Mouse (Mus musculus): ENCODE measurements around the gene Irak4.

The Irak4 gene

DNA sequence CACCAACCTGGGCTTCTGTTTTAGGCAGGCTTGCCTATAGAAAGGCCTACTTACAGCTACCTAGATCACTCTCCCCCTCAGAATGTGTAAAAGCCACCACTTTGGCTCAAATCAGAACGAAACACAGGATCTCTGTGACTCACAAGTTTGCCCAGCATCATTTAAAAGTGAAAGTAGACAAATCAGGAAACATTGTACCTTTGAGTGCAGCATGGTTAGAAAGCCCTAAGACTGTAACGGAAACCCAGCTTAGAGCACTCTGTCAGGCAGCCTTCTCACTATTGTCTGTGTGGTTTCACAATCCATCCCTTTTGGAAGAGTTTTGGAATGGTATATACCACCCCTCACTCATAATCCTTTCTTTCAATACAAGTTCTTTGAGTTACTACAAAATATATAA is 21.5 kb downstream of the Irak4 start:
- no peak for DNase-seq

DNA sequence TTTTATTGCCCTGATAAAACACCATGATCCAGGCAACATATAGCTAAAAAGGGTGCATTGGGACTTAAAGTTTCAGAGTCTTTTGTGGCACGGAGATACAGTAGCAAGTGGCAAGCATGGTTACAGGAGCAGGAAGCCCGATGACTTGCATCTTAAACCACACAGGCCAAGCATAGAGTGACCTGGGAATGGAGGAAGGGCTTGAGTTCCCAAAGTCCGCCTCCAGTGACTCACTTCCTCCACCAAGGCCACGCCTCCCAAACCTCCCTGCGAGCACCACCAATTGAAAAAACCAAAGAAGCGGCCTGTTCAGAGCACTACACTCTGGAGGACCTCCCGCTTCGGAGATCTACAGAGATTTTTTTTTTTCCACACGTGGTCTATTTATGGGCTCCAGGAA is 22.4 kb downstream of the Irak4 start:
- no peak for DNase-seq

DNA sequence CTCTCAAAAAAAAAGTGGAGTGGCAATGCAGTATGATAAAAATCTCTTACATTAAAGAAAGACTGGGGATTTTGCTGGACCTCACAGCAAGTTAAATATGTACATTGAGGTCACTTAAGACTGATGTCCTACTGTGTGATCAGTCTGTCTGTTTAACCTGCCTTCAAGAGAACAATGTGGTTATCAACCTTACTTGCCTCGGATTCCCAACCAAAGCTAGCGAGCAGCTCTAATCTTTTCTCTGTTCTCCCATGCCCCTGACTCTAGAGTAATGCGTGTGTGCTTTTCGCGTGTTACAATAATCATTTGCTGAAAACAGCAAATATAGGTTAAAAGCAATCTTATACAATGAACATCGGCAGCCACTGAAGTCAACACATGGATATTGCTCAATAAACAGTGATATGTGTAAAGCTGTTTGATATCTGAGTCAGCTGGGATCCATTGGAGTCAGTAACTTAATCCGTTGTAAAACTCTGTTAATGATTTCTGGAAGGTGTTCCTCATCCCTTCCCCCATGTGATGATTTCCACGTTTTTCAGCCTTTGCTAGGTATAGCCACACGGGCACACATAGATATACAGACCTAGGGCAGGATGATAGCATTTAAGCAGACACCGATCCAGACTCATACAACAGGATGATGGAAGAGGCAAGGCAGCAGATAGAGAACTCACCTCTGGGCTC is 25.2 kb downstream of the Irak4 start:
- no peak for DNase-seq

GRCm38 (mm10) chr15:94571501-94571900 is 28.1 kb downstream of the Irak4 start:
- no peak for DNase-seq

- no peak for DNase-seq
Observed at GRCm38 (mm10) chr15:94572746-94573145, 29.3 kb downstream of the Irak4 start.

DNA sequence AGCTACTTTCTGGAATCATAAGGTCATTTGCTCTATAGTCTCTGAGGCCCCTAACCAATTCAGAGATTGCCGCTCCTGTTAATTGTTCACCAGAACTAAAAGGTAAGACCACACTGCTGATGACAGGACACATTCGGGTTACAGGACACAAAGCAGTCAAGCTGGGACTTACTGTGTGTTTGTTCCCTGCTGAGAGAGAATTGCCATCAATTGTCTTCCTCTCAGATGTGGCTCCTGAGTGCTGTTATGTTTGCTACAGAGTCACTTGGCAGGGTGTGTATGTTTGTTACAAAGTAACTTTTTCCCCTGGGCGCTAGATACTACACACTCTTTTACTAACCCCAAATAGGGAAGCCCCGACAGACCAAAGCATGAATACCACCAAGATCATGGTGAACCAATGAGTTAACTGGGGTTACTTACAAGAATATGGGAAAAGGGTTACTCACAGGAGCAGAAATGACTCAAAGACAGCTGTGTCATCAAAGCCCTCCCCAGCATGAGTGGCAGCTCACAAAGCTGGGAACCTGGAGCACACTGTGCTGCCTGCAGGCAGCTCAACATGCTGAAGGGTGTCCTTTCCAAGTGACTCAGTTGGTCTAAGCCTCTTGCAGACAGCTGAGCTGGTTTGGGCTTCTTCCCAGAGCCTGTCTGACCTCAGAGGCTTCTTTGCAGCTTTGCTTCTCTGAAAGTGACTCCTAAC is 31.3 kb downstream of the Irak4 start:
- no peak for DNase-seq

DNA sequence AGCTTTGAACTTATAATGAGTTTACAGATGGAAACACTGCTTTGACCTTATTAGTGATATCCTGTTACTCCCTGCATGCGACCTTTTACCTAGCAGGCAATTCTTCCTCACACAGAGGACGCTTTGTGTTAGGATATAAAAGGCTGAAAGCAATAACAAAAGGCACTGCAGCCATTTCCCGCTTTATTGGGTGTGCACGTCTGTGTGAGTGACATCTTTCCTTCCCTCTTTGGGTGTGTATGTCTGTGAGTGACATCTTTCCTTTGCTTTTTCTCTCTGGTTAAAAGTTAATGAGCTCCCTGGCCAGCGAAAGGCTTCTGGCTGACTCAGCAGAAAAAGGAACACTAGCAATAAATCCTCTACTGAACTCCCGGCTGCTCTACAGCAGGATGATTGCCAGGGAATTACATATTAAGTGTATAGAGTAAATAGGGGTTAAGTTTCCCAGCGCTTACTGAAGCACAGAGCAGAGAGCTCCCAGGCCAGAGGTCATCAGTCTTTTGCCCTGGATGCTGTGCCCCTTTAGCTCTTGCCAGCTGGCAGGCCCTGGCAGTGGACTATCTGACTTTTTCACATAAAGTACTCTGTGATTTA is 38.7 kb downstream of the Irak4 start:
- no peak for DNase-seq

GRCm38 (mm10) chr15:94583153-94583552 is 39.7 kb downstream of the Irak4 start:
- DNase-seq, result no peak

- DNase-seq, result no peak
Observed at GRCm38 (mm10) chr15:94584738-94585137, 41.3 kb downstream of the Irak4 start.

DNA sequence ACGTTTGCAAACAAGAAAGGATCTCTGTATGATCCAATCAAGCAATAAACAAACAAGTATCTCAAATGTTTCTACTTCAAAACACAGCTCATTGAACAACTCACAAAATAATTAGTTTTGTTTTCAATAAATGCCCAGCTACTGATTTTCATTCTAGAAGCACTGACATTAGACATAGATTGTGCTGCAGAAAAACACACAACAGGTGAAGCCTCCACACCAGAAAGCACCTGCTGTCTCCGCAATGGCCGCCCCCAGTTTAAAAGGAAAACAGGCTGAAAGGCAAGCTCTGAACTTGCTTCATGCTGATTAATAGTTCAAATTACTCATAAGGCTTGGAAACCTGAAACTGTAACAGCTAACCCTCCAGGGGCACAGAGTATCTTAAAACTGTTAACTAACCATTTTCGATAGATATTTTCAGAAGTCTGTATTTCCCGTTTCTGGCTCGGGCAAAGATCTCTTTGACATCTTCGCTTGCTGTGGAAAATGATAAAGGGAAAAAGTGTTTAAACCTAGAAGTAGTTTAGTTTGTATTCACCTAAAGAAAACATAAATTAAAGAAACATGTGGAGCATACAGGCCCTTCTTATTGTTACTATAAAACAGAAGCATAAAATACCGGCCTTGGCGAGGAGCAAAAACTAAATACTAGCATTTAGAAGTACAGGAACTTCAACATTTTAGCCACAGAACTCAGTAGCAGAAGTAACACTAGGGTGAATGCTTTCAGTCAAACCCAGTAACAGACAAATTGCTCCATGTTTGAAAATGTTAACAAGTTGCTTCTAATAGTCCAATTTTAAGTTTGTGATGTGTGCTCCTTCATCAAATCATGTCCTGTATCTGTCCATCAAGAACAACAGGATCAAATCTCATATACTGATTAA is 44.6 kb downstream of the Irak4 start:
- DNase-seq, result no peak

DNA sequence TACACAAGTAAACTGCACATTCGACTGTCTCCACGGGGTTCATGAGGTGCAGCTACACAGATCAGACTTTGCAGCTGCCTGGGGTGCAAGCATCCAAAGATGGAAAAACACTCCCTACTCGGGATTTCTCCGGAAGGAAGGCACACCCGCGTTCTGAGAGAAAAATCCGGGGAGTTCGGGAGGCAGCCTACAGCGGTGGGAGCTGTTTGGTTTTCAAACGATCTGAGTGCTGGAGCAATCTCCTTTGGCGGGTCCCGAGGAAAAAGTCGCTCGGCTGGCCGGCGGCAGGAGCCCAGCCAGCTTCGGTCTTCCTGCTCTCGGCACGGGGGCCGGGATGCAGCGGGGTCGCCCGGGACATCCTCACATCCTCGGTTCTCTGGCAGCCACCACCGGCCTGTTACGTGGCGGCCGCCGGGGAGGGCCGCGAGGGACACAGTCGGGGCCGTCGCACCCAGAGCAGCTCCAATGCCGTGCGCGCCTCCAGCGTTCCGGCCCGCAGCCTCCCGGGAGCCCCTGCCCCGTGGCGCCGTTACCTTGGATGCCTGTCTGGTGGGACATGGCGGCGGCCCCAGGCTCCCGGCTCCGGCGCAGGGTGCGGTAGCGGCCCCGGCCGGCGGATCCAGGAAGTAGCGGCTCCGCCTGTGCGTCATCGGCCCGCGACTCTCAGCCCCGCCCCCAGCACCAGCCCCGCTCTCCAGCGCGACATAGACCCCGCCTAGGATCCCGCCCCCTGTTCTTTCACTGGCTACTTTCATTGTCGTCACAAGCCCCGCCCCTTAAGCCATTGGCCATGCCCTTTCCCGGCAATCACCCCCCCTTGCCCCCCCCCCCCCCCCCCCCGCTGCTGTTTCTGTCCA is 46.0 kb downstream of the Irak4 start, which contains the start of gene Twf1:
Gene Twf1, minus strand, starts transcription at position 671 of the 857 bp plus-strand sequence.
- peak; percentile 99 for DNase-seq

DNA sequence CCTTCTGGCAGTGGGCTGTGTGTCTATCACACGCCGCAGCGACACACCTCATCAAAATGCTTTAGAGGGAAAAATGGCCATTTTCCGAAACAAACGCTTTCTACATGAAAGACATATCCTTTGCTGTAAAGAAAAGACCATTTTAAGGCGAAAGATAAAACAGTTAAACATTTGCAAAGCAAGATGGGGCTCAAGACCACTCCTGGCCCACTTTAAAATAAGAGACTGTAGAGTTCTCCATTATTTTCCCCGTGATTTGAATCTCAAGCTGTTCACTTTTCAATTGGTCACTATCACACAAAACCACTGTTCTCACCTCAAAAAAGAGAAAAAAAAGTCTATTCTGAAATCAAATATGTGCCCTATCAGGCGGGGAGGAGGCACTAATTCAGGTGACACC is 46.6 kb downstream of the Irak4 start:
- DNase-seq, result no peak

- no peak for DNase-seq
Observed at GRCm38 (mm10) chr15:94591356-94591755, 47.9 kb downstream of the Irak4 start.

- DNase-seq, result no peak
Observed at GRCm38 (mm10) chr15:94593586-94593985, 50.1 kb downstream of the Irak4 start.

GRCm38 (mm10) chr15:94600145-94600707 is 56.8 kb downstream of the Irak4 start:
- no peak for DNase-seq

DNA sequence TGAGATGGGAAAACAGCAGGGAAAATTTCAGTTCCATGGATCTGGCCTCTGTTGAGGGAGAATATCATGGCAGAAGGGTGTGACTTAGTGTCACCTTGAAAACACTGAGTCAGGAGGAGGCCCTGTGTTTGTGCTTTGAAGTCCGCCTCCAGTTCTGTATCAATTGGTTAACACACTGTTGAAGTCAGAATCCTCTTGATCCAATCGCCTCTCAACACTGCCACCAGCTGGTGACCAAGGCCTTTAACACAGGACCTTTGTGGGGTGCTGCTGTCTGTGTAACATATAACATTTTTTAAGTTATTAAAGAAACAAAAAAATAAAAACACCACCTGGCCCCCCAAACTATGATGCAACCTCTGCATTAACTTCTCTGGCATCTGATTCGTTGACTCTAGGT is 57.9 kb downstream of the Irak4 start:
- peak; percentile 61 for DNase-seq

GRCm38 (mm10) chr15:94602441-94602840 is 59.0 kb downstream of the Irak4 start:
- DNase-seq, result no peak

DNA sequence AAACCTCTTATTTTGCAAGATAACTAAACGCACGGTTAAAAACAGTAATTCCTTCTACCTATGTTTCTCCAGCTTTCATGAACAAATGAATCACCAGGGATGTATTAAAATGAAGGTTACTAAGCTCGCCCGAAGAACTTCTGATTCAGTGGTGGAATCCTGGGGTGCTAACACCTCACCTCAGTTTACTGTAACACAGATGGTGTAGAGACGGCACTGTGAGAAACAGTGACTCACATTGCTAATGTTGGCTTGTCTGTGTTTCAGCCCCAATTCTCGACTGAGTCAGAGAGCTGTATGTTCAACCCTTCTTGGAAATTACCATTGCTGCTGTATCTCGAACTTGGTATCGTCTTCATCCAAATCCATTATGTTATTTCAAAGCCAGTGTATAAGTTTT is 64.3 kb downstream of the Irak4 start:
- DNase-seq, result no peak

DNA sequence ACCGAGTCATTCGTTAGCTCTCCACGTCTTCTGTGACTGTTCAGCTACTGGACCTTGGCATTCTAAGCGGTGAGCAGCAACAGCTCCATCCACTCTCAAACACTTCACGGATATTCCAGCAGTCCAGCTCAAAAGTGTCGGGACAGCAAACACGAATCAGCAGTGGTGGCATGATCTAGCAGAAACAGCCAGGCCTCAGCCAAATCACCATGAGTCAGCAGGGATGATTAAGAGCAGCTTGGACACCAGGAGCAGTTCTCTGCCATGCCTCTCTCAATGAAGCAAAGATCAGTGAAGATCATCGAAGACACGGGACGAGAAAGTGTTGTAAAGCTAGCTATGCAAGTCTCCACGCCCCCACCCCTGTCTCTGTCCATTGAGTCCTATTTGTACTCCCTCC is 72.6 kb downstream of the Irak4 start:
- DNase-seq, result no peak

DNA sequence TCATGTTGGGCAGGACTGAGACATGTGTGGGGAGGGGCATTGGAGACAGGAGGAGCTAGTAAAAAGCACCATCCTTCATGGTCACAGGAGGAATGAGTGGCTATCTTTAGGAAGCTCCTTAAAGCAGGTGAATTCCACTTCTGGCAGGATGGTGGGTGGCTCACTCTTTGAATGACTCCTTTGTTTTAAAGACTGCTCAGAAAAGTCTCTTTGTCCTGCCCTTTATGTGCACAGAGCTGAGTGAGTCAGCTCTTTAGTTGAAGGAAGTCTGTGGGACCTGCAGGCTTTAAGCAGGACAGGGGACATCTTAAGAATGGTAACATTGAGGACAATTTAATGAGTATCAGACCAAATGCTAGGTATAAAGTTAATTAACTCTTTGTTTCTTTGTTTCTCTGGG is 77.5 kb downstream of the Irak4 start:
- DNase-seq, result no peak

- no peak for DNase-seq
Observed at GRCm38 (mm10) chr15:94628463-94628829, 85.0 kb downstream of the Irak4 start.
